Mouse (Mus musculus): ENCODE measurements around the gene Taf8.

The Taf8 gene

DNA sequence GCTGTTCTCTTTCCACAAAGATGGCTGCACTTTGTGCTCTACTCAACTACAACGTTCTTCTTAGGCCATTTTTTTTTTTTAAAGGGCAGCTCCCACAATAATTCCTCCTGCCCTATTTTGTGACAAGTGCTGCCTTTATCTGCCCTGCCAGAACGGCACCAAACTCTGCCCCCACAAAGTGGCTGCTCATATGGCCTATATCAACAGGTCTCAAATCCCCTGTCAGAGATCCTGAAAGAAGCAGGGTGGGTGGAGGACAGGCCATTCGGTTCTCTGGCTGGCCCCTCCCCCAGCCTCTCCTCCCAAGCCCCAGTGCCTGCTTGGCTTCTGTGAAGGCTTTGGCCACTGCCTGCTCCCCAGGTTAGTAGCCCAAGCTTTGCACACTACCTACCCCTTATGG lies 17.1 kb downstream of the Taf8 start:
- no peaks in the 10 kb centered on the region for H3K27me3 ChIP-seq (ENCODE audit: control insufficient read depth, insufficient read depth, low read length, poor library complexity, severe bottlenecking)
- no peak for DNase-seq (ENCODE audit: low read depth, low spot score)
- no peaks in the 10 kb centered on the region; the same call in 1 of the 2 replicates for H3K36me3 ChIP-seq (ENCODE audit: control insufficient read depth, insufficient read depth, low read length, poor library complexity, severe bottlenecking)

DNA sequence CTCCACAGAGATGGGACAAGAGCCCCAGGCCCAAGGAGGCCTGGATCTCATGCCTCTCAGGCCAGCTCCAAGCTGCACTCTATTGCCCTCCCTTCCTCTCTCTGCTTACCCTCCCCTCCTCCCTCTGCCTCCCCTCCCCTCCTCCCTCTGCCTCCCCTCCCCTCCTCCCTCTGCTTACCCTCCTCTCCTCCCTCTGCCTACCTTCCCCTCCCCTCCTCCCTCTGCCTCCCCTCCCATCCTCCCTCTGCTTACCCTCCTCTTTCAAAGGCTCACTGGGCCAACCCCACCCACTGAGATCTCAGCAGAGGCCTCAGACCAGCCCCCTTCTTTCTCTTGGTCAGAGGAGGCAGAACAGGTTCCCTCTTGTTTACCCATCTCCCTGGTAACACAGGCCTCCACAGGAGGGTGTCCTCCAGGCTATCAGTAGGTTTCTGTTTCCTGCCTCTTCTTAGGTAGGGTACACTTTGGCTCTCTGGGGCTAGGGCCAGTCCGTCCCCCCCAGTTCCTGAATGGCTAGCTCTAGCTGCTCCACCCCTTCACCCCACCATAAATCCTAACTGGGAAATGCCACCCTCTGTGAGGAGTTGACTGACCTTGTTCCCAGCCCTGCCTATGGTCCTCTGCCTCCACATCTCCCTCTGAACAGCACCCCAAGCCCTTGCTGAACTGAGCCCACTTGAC lies 17.7 kb downstream of the Taf8 start:
- DNase-seq (ENCODE audit: low read depth, low spot score): no peak
- no peaks in the 10 kb centered on the region for H3K27me3 ChIP-seq (ENCODE audit: control insufficient read depth, insufficient read depth, low read length, poor library complexity, severe bottlenecking)
- no peaks in the 10 kb centered on the region; the same call in 1 of the 2 replicates for H3K36me3 ChIP-seq (ENCODE audit: control insufficient read depth, insufficient read depth, low read length, poor library complexity, severe bottlenecking)

DNA sequence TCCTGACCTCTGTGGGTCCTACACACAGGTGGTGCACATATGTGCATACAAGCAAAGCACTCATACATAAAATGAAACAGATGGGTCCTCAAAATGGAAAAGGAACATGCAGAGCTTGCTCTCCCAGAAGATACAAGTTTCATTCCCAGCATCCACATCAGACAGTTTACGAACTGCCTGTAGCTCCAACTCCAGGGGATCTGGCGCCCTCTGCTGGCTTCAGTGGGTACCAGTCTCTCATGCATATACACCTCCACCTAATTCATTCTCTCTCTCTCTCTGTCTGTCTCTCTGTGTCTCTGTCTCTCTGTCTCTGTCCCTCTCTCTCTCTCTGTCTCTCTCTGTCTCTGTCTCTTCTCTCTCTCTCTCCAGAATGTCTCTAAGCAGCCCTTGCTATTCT lies 19.7 kb downstream of the Taf8 start:
- peak; percentile 66 for DNase-seq (ENCODE audit: low read depth, low spot score)
- Histone ChIP-seq H3K36me3 (ENCODE audit: control insufficient read depth, insufficient read depth, low read length, poor library complexity, severe bottlenecking) (no peaks in the 10 kb centered on the region), H3K27me3 (ENCODE audit: control insufficient read depth, insufficient read depth, low read length, poor library complexity, severe bottlenecking) (no peaks in the 10 kb centered on the region)

DNA sequence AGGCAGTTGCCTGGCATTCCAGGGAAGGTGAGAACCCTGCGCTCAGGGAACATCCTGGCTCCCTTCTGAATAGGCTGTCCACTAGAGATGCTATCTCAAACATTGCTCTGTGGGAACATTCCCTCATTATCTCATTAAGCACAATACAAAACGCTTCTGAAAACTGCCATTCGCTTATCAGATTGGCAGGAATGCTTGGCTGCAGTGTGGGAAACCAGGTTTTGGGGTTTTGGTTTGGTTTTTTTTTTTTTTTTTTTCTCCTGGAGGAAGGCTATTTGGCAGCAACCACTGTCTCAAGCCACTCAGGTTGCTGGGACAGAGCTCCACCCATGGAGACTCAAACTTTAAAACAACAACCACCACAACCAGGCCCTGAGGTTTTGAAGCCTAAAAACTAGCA lies 22.2 kb downstream of the Taf8 start:
- Histone ChIP-seq H3K36me3 (ENCODE audit: control insufficient read depth, insufficient read depth, low read length, poor library complexity, severe bottlenecking) (no peaks in the 10 kb centered on the region), H3K27me3 (ENCODE audit: control insufficient read depth, insufficient read depth, low read length, poor library complexity, severe bottlenecking) (no peaks in the 10 kb centered on the region)
- no peak for DNase-seq (ENCODE audit: low read depth, low spot score)

DNA sequence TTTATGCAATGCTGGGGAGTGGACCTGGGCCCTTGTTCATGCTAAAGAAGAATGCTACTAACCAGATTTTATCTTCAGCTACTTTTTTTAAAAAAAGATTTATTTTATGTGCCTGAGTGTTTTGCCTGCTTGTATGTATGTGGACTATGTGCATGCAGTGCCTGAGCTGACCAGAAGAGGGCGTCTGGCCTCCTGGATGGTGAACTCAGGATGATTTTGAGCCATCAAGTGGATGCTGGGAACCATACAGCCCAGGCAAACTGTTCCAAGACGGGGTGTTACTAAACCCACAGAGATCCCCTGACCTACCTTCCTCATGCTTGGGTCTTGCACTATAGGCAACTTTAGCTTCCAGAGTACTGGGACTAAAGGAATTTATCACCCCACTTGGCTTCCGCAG lies 26.4 kb downstream of the Taf8 start:
- Histone ChIP-seq H3K36me3 (ENCODE audit: control insufficient read depth, insufficient read depth, low read length, poor library complexity, severe bottlenecking) (no peaks in the 10 kb centered on the region), H3K27me3 (ENCODE audit: control insufficient read depth, insufficient read depth, low read length, poor library complexity, severe bottlenecking) (no peaks in the 10 kb centered on the region)
- peak; percentile 46 for DNase-seq (ENCODE audit: low read depth, low spot score)

DNA sequence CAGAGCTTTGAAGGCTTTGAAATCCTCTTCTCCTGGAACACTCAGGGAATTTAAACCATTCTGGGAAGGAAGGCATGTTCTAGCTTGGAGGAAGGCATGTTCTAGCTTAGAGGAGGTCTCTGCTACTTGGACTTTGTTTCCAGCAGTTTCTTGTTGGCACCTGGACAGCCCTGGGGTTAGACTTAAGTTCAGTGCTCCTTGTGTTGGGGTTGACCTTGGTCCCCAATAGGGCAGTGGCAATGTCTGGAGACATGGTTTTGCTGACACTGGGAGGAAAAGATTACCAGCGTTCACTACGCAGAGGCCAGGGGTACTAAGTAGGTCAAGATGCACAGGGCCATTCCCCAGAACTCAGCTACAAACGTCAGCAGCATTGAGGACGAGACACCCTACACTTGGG lies 26.9 kb downstream of the Taf8 start:
- Histone ChIP-seq H3K36me3 (ENCODE audit: control insufficient read depth, insufficient read depth, low read length, poor library complexity, severe bottlenecking) (no peaks in the 10 kb centered on the region), H3K27me3 (ENCODE audit: control insufficient read depth, insufficient read depth, low read length, poor library complexity, severe bottlenecking) (no peaks in the 10 kb centered on the region)
- no peak for DNase-seq (ENCODE audit: low read depth, low spot score)

DNA sequence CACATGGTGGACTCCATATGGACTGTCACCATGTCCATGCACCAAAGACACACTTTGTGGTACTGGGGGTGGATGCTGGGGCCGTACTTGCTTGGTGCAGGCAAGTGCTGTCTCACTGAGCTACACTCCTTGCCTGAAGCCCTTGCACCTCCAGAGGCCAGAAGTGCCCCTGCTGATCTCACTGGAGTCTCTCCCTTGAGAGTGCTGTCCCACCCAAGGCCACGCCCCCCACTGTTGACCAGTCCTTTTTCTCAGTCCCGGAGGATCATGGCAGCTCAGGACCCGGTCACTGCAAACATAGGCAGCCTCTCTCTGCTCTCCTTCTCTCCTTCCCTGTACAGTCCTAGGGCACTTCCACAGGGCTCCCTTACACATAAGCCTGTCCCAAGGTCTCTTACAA lies 27.8 kb downstream of the Taf8 start:
- DNase-seq (ENCODE audit: low read depth, low spot score): no peak
- H3K36me3 ChIP-seq (ENCODE audit: control insufficient read depth, insufficient read depth, low read length, poor library complexity, severe bottlenecking): no peaks in the 10 kb centered on the region

DNA sequence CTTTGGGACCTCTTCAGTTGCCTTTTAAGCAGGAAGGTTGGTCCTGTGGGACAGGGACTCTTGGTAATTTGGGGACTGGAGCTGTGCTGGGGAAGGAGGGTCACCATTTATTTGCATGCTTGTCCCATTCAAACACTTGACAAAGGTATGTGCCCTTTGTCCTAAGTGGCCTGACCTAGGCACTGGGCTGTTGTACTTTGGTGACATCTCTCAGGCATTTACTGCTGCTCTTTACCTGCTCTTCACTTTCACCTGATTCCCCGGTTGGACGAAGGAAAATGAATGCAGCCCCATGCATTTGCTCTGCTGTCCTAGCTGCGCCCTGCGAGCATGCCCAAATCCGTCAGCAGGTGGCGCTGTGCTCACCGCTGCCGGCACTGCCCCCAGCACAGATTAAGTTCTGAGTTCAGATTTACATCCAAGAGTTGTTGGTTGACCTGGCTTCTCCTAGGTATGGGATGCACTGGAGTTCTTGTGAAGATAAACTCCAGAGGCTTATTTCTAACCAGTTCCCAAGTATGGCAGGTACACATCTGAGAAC lies 28.6 kb downstream of the Taf8 start:
- Histone ChIP-seq H3K36me3 (ENCODE audit: control insufficient read depth, insufficient read depth, low read length, poor library complexity, severe bottlenecking) (no peaks in the 10 kb centered on the region), H3K27me3 (ENCODE audit: control insufficient read depth, insufficient read depth, low read length, poor library complexity, severe bottlenecking) (no peaks in the 10 kb centered on the region)
- DNase-seq (ENCODE audit: low read depth, low spot score): peak; percentile 81

More for the DNA sequence above, 27.8 kb downstream of the Taf8 start:
- no peaks in the 10 kb centered on the region for H3K27me3 ChIP-seq (ENCODE audit: control insufficient read depth, insufficient read depth, low read length, poor library complexity, severe bottlenecking)

DNA sequence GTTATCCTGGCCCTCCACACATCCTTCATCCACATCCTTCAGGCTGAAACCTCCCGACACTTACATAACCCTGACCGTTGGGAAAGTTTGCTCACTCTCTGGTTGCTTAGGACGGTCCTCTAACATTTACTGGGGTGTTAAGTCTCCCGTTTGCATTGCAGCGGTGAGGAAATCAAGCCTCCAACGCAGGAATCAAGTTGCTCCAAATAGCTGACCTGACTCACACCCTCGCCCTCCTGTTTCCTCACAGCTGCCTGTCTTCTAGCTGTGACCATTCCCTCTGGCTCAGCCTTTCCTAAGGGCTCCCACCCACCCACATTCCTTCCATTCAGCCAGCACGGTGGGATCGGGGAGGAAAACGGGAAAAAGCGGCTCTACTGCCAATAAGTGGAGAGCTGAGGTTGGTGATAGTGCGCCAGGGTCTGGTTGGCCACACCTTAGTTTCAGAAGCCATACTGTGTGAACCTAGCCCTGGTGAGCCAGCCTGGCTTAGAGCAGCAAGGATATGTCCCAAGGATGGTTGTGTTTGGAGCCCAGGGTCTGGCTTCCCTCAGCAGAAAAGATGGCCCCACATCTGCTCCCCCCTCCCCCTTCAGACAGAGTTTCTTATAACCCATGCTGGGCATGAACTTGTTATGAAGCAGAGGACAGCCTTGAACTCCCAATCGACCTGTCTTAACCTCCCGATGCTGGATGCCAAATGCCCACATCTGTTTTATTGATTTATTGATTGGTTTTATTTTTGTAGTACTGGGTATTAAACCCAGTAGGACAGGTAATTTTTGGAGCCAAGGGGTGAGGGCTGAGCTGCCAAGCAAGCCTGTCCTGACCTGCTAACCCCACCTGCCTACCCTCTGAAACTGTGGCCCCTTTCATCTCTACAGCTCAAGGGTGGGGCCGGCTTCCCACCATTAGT lies 29.4 kb downstream of the Taf8 start:
- DNase-seq (ENCODE audit: low read depth, low spot score): no peak
- Histone ChIP-seq H3K36me3 (ENCODE audit: control insufficient read depth, insufficient read depth, low read length, poor library complexity, severe bottlenecking) (no peaks in the 10 kb centered on the region), H3K27me3 (ENCODE audit: control insufficient read depth, insufficient read depth, low read length, poor library complexity, severe bottlenecking) (no peaks in the 10 kb centered on the region)

DNA sequence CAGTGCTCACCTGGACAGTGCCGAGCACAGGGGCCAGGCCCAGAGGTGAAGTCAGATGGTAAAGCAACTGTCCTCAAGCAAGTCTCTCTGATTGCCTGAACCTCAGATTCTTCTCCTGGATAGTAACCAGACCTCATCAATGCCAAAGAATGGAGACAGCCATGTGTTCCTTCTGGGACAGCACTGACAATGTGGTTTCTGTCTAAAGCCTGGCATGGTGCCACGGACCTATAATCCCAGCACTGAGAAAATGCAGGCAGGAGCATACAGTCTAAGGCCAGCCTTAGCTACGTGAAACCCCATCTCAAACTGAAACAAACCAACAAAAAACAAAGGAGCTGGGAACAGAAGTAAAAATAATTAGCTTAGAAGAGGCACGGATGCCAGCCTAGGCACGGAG lies 31.4 kb downstream of the Taf8 start:
- no peaks in the 10 kb centered on the region for H3K27me3 ChIP-seq (ENCODE audit: control insufficient read depth, insufficient read depth, low read length, poor library complexity, severe bottlenecking)
- H3K36me3 ChIP-seq (ENCODE audit: control insufficient read depth, insufficient read depth, low read length, poor library complexity, severe bottlenecking): no peaks in the 10 kb centered on the region
- DNase-seq (ENCODE audit: low read depth, low spot score): no peak

DNA sequence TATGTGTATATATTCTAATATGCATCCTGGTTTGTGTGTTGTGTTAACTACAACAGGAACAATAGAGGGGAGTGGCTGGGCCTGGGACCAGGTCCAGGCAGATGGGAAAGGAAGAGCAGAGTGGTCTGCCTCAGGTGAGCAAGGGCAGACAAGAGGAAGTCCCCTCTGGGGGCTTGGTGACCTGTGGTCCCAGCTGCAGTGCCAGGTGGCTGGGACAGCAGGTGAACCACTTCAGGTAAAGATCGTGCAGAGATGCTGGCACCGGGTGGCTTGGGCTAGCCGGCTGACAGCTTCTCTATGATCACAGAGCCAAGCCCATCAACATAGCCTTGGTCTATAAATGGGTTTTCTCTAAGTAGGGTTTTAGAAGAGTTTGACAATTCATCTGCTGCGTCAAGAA lies 32.0 kb downstream of the Taf8 start:
- no peaks in the 10 kb centered on the region for H3K36me3 ChIP-seq (ENCODE audit: control insufficient read depth, insufficient read depth, low read length, poor library complexity, severe bottlenecking)
- no peaks in the 10 kb centered on the region for H3K27me3 ChIP-seq (ENCODE audit: control insufficient read depth, insufficient read depth, low read length, poor library complexity, severe bottlenecking)
- DNase-seq (ENCODE audit: low read depth, low spot score): no peak

DNA sequence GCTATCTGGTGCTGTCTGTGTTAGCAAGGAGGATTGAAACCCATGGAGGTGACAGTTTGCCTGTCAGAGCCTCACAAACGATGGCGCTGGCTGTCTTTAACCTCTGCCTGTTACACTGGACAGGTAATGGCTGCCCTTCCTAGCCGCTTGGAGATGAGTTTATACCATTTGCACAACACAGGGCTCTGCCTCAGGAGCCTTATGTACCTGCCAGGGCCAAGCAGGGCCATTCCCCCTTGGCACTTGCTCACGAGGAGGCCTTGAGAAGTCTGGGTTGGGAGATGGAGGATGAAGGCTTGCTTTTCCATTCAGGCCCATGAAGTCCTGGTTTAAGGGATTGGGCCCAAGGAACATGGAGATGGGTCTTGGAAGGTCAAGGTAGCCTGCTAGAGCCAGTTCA lies 32.5 kb downstream of the Taf8 start:
- DNase-seq (ENCODE audit: low read depth, low spot score): no peak
- H3K36me3 ChIP-seq (ENCODE audit: control insufficient read depth, insufficient read depth, low read length, poor library complexity, severe bottlenecking): no peaks in the 10 kb centered on the region

DNA sequence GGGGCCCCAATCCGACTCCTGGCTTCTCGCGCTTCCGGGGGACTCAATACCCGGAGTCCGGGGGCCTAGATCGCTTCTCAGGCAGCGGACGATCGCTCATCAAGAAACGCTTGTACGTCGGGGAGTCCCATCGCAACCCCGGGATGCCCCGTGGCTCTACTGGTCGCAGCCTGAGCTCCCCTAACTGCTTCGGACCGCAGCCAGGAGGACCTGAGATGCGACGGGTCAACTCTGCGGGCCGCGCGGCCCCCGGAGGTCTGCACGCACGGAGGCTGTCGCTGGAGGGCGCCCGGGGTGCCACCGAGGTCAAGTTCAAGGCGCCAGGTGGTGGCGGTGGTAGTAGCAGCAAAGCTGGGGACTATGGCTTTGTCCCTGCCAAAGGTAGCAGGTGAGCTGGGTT lies 33.6 kb downstream of the Taf8 start:
- DNase-seq (ENCODE audit: low read depth, low spot score): no peak
- no peaks in the 10 kb centered on the region for H3K36me3 ChIP-seq (ENCODE audit: control insufficient read depth, insufficient read depth, low read length, poor library complexity, severe bottlenecking)
- no peaks in the 10 kb centered on the region for H3K27me3 ChIP-seq (ENCODE audit: control insufficient read depth, insufficient read depth, low read length, poor library complexity, severe bottlenecking)

More for the DNA sequence above, 32.5 kb downstream of the Taf8 start:
- no peaks in the 10 kb centered on the region for H3K27me3 ChIP-seq (ENCODE audit: control insufficient read depth, insufficient read depth, low read length, poor library complexity, severe bottlenecking)

DNA sequence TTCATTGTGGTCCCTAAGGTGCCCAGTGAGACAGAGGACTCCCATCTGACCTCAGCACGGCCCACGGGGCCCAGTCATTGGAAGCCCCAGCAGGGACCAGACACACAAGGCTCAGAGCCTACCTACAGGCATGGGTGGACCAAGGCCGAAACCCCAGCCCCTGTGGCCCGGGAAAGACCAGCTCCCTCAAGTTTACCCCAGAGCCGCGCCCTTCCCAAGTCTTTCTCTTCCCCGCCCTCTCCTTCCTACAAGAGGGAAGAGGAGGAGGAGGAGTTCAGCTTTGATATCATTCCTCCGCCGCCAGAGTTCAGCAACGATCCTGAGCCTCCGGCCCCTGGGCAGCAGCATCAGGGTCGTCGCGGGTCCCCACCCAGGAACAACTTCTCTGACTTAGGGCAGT lies 34.0 kb downstream of the Taf8 start:
- DNase-seq (ENCODE audit: low read depth, low spot score): no peak
- no peaks in the 10 kb centered on the region for H3K36me3 ChIP-seq (ENCODE audit: control insufficient read depth, insufficient read depth, low read length, poor library complexity, severe bottlenecking)
- H3K27me3 ChIP-seq (ENCODE audit: control insufficient read depth, insufficient read depth, low read length, poor library complexity, severe bottlenecking): no peaks in the 10 kb centered on the region

DNA sequence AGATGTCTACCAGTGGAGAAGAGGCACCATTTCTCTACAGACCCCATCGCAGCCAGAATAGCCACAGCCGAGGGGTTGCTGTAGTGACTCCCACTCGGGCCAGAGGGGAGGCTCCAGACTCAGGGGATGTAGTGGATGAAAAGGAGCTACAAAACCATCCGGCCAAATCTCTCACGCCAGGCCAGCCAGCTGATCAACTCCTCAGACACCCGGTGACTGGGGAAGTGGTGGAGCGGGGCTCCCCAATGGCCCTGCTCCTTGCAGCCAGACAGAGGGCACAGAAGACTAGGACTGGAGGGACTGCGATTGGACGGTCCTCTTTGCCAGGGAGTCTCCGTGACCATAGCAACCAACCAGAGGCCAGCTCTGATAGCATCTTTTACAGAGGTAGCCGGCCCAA lies 34.4 kb downstream of the Taf8 start:
- no peaks in the 10 kb centered on the region for H3K36me3 ChIP-seq (ENCODE audit: control insufficient read depth, insufficient read depth, low read length, poor library complexity, severe bottlenecking)
- H3K27me3 ChIP-seq (ENCODE audit: control insufficient read depth, insufficient read depth, low read length, poor library complexity, severe bottlenecking): no peaks in the 10 kb centered on the region
- DNase-seq (ENCODE audit: low read depth, low spot score): no peak

All from splenic B cell, adult 2 months (primary cell).